Mouse (Mus musculus): ENCODE measurements around the gene Abcc2.
A peak's percentile ranks its signal among the peaks of the same experiment; 100 is the strongest.

Gene Abcc2

GRCm38 (mm10) chr19:43780391-43780790 is 1.6 kb upstream of the Abcc2 start:
- no peak for DNase-seq (ENCODE audit: low spot score)

- no peak for DNase-seq (ENCODE audit: low spot score)
These were observed 2.8 kb downstream of the Abcc2 start for GRCm38 (mm10) chr19:43784761-43785160.

GRCm38 (mm10) chr19:43786249-43787026 is 4.4 kb downstream of the Abcc2 start:
- no peak for DNase-seq (ENCODE audit: low spot score)

- DNase-seq (ENCODE audit: low spot score) = no peak
These were observed 7.8 kb downstream of the Abcc2 start for GRCm38 (mm10) chr19:43789817-43790216.

- DNase-seq (ENCODE audit: low spot score) = no peak
These were observed 10.5 kb downstream of the Abcc2 start for GRCm38 (mm10) chr19:43792537-43792936.

- DNase-seq (ENCODE audit: low spot score) = no peak
These were observed 12.0 kb downstream of the Abcc2 start for GRCm38 (mm10) chr19:43793951-43794350.

GRCm38 (mm10) chr19:43795511-43795910 is 13.5 kb downstream of the Abcc2 start:
- DNase-seq (ENCODE audit: low spot score) = no peak

- DNase-seq (ENCODE audit: low spot score) = no peak
These were observed 15.2 kb downstream of the Abcc2 start for GRCm38 (mm10) chr19:43797216-43797615.

- no peak for DNase-seq (ENCODE audit: low spot score)
These were observed 19.5 kb downstream of the Abcc2 start for GRCm38 (mm10) chr19:43801427-43802051.

- DNase-seq (ENCODE audit: low spot score) = no peak
These were observed 21.9 kb downstream of the Abcc2 start for GRCm38 (mm10) chr19:43803866-43804265.

GRCm38 (mm10) chr19:43809331-43809730 is 27.3 kb downstream of the Abcc2 start:
- no peak for DNase-seq (ENCODE audit: low spot score)

GRCm38 (mm10) chr19:43811419-43811818 is 29.4 kb downstream of the Abcc2 start:
- DNase-seq (ENCODE audit: low spot score) = no peak

GRCm38 (mm10) chr19:43813315-43813714 is 31.3 kb downstream of the Abcc2 start:
- DNase-seq (ENCODE audit: low spot score) = no peak

- peak; percentile 78 for DNase-seq (ENCODE audit: low spot score)
These were observed 33.8 kb downstream of the Abcc2 start for GRCm38 (mm10) chr19:43815661-43816414.

- DNase-seq (ENCODE audit: low spot score) = no peak
These were observed 44.9 kb downstream of the Abcc2 start for GRCm38 (mm10) chr19:43826855-43827254.

GRCm38 (mm10) chr19:43832425-43833069 is 50.6 kb downstream of the Abcc2 start:
- DNase-seq (ENCODE audit: low spot score) = peak; percentile 86

GRCm38 (mm10) chr19:43843184-43843583 is 61.2 kb downstream of the Abcc2 start:
- no peak for DNase-seq (ENCODE audit: low spot score)

- no peak for DNase-seq (ENCODE audit: low spot score)
These were observed 63.4 kb downstream of the Abcc2 start for GRCm38 (mm10) chr19:43845331-43845908.

GRCm38 (mm10) chr19:43847056-43847455 is 65.1 kb downstream of the Abcc2 start:
- DNase-seq (ENCODE audit: low spot score) = no peak

GRCm38 (mm10) chr19:43847966-43848365 is 66.0 kb downstream of the Abcc2 start:
- no peak for DNase-seq (ENCODE audit: low spot score)

- no peak for DNase-seq (ENCODE audit: low spot score)
These were observed 68.0 kb downstream of the Abcc2 start for GRCm38 (mm10) chr19:43850026-43850425.

All from testis, postnatal 10 days (tissue).